Mouse (Mus musculus): Measurements from ENCODE around the gene Rpl3.

- TF ChIP-seq ZNF384 (IDR thresholded peaks at IDR 0.05; ENCODE audit: low read depth, low read length) = no peak
- no peak for TF ChIP-seq ZC3H11A (IDR thresholded peaks at IDR 0.05; ENCODE audit: borderline replicate concordance, low read depth, low read length)
- no peak for TF ChIP-seq MAFK (IDR thresholded peaks at IDR 0.05; ENCODE audit: insufficient read depth, low read depth, low read length)
Measured at GRCm38 (mm10) chr15:80105490-80106410, 14.1 kb upstream of the Rpl3 start.
